Mouse (Mus musculus) kidney, postnatal 10 days (tissue): Measurements from ENCODE around the gene Cdc42ep1.

ENCODE experiments used
- DNase-seq: peaks from one replicate; pipeline ENCODE4 v3.0.0; 2021; ENCODE audit warnings: mixed read lengths

Cdc42ep1 gene

GRCm38 (mm10) chr15:78880432-78880831 lies 38.0 kb downstream of the Cdc42ep1 start:
- peak; percentile 78 for DNase-seq

- no peak for DNase-seq
These were observed 39.4 kb downstream of the Cdc42ep1 start for GRCm38 (mm10) chr15:78881828-78882227.

- no peak for DNase-seq
These were observed 47.0 kb downstream of the Cdc42ep1 start for GRCm38 (mm10) chr15:78889401-78889853.

- no peak for DNase-seq
These were observed 50.0 kb downstream of the Cdc42ep1 start for GRCm38 (mm10) chr15:78892440-78892839.

- no peak for DNase-seq
These were observed 52.3 kb downstream of the Cdc42ep1 start for GRCm38 (mm10) chr15:78894726-78895125.

- DNase-seq: no peak
These were observed 53.3 kb downstream of the Cdc42ep1 start for GRCm38 (mm10) chr15:78895741-78896140.

- DNase-seq: no peak
These were observed 53.7 kb downstream of the Cdc42ep1 start for GRCm38 (mm10) chr15:78896149-78896548.

GRCm38 (mm10) chr15:78897488-78897887 lies 55.1 kb downstream of the Cdc42ep1 start:
- DNase-seq: no peak

GRCm38 (mm10) chr15:78898507-78899001 lies 56.1 kb downstream of the Cdc42ep1 start:
- DNase-seq: no peak

- no peak for DNase-seq
These were observed 57.0 kb downstream of the Cdc42ep1 start, which contains the start of gene Gm49510 for GRCm38 (mm10) chr15:78899409-78899739. Gm49510 (plus strand) TSS chr15:78899667.

- peak; percentile 88 for DNase-seq
These were observed 57.5 kb downstream of the Cdc42ep1 start, which contains the start of gene Sh3bp1 for GRCm38 (mm10) chr15:78899740-78900584. Sh3bp1 (plus strand) TSS chr15:78899768.
